Mouse (Mus musculus) embryonic facial prominence, embryonic 12.5 days (tissue): Measurements from ENCODE around the gene Syne3. TPM values are rescaled to one million over a fixed set of nuclear protein-coding genes. Genes with fewer than 3 reads are reported as not detected.
A peak's percentile ranks its signal among the peaks of the same experiment; 100 is the strongest.

Experiments used
- ATAC-seq: fragments of 200-750 bp; cut with Nextera tagmentation; 2 replicates; pipeline ENCODE4 v1.8.0; 2017; ENCODE audit not compliant: insufficient number of reproducible peaks, insufficient read depth, low FRiP score, low TSS enrichment
- H3K27ac ChIP-seq: fragments of 300-500 bp; sonication (generic); 2 replicates; pipeline ENCODE4 v1.5.1; 2016; ENCODE audit warnings: mild to moderate bottlenecking
- H3K27me3 ChIP-seq: fragments of 300-500 bp; sonication (generic); 2 replicates; pipeline ENCODE4 v1.6.1; 2016; ENCODE audit warnings: mild to moderate bottlenecking, moderate library complexity
- H3K36me3 ChIP-seq: fragments of 300-500 bp; sonication (generic); 2 replicates; pipeline ENCODE4 v1.6.1; 2016; ENCODE audit warnings: mild to moderate bottlenecking
- H3K4me1 ChIP-seq: fragments of 300-500 bp; sonication (generic); 2 replicates; pipeline ENCODE4 v1.6.1; 2016
- H3K4me2 ChIP-seq: fragments of 300-500 bp; sonication (generic); replicated peaks from 2 replicates; pipeline ENCODE4 v1.6.1; 2016; ENCODE audit warnings: mild to moderate bottlenecking, moderate library complexity
- H3K4me3 ChIP-seq: fragments of 300-500 bp; sonication (generic); 2 replicates; pipeline ENCODE4 v1.5.1; 2016; ENCODE audit warnings: mild to moderate bottlenecking
- H3K9ac ChIP-seq: fragments of 300-500 bp; sonication (generic); 2 replicates; pipeline ENCODE4 v1.6.1; 2016; ENCODE audit warnings: mild to moderate bottlenecking, moderate library complexity
- H3K9me3 ChIP-seq: fragments of 300-500 bp; sonication (generic); 2 replicates; pipeline ENCODE4 v1.6.1; 2016; ENCODE audit warnings: mild to moderate bottlenecking, moderate library complexity
- WGBS: fragments of 180-500 bp; shearing (Covaris S2); methylation state at CpG from one replicate; pipeline ENCODE4 v1.1.7; 2016; 5-methylcytosine and 5-hydroxymethylcytosine counted together
- polyA plus RNA-seq: library from polyadenylated mRNA; unstranded; fragments of >200 nt; fragmentation: Nextera tagmentation; extraction: Ambion mirVana; gene quantifications from 2 replicates; pipeline ENCODE4 v1.2.1, GENCODE M21; 2016

Syne3 gene
- polyA plus RNA-seq, 1 experiment from 2014 or later, result 0.79 TPM

GRCm38 (mm10) chr12:104997159-104997558 lies 12.4 kb downstream of the Syne3 start:
- no peaks in the 10 kb centered on the region for H3K4me1 ChIP-seq

GRCm38 (mm10) chr12:104996012-104996728 lies 13.4 kb downstream of the Syne3 start:
- Histone ChIP-seq H3K27ac (no peak overlapping the region), H3K9ac (no peak overlapping the region), H3K9me3 (no peaks in the 10 kb centered on the region), H3K27me3 (no peaks in the 10 kb centered on the region; the same call in 1 of the 2 replicates), H3K4me3 (no peak overlapping the region), H3K36me3 (no peaks in the 10 kb centered on the region), H3K4me1 (no peaks in the 10 kb centered on the region), H3K4me2 (no peak overlapping the region)
- 85% methylated on average over 9 of the region's 9 CpGs for WGBS
- no peak for ATAC-seq

More at GRCm38 (mm10) chr12:104997159-104997558, 12.4 kb downstream of the Syne3 start:
- H3K27ac ChIP-seq, result no peak overlapping the region
- ATAC-seq, result no peak
- H3K9ac ChIP-seq, result no peak overlapping the region
- no peaks in the 10 kb centered on the region for H3K9me3 ChIP-seq
- H3K27me3 ChIP-seq, result no peaks in the 10 kb centered on the region; the same call in 1 of the 2 replicates
- 86% methylated on average over 10 of the region's 10 CpGs for WGBS
- no peak overlapping the region for H3K4me2 ChIP-seq
- H3K36me3 ChIP-seq, result no peaks in the 10 kb centered on the region
- no peak overlapping the region for H3K4me3 ChIP-seq

DNA sequence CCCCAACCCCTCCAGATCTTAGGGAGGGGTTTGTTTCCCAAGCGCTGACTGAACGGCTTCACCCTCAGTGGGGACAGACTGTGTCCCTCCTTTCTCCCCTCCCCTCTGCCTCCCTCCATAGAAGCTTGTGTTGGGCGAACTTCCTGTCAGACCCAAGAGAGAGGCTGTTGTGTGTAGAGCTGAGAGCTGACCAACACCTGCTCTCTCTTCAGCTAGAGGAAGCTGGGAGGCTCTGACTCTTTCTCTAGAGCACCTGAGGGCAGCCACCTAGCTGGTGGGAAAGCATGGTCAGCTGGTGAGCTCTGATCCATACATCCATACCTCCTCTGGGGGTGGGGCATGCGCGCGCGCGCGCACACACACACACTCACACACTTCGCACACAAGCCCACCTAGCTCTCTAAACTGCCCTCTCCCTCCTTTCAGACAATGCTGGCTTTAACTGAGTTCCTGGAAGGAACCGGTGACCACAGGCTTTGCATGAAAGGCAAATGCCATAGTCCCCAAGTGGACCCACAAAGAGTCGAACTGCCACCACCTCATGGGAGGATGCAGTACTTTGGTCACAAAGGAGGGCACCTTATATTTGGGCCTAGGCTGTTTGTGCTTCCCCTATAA lies 14.2 kb downstream of the Syne3 start:
- Histone ChIP-seq H3K9ac (no peak overlapping the region), H3K4me2 (no peak overlapping the region), H3K9me3 (no peaks in the 10 kb centered on the region), H3K27me3 (no peaks in the 10 kb centered on the region; the same call in 1 of the 2 replicates), H3K4me3 (no peak overlapping the region), H3K36me3 (no peaks in the 10 kb centered on the region), H3K27ac (no peak overlapping the region), H3K4me1 (no peaks in the 10 kb centered on the region)
- ATAC-seq, result no peak
- 85% methylated on average over 12 of the region's 12 CpGs for WGBS

DNA sequence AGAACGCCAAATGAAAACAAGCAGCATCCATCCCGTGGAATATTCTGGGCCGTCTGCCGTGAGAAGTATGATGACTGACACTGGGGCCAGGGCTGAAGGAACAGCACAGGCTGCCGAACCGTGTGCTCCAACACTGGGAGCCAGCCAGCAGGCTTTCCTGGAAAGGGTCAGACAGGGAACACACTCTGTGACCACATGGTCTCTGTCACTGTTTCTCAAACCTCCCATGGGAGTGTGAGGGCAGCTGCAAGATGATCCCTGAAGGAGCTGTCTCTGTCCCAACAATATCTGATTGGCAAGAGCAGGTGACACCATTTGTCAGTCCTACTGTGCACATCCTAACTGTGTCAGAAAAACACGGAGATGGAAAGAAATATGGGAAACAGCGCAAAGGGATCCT lies 16.8 kb downstream of the Syne3 start:
- 76% methylated on average over 8 of the region's 8 CpGs for WGBS
- Histone ChIP-seq H3K4me2 (no peak overlapping the region), H3K4me1 (no peaks in the 10 kb centered on the region), H3K9ac (no peak overlapping the region), H3K27ac (no peak overlapping the region), H3K36me3 (no peaks in the 10 kb centered on the region), H3K27me3 (no peaks in the 10 kb centered on the region; the same call in 1 of the 2 replicates), H3K9me3 (no peaks in the 10 kb centered on the region), H3K4me3 (no peak overlapping the region)
- no peak for ATAC-seq

DNA sequence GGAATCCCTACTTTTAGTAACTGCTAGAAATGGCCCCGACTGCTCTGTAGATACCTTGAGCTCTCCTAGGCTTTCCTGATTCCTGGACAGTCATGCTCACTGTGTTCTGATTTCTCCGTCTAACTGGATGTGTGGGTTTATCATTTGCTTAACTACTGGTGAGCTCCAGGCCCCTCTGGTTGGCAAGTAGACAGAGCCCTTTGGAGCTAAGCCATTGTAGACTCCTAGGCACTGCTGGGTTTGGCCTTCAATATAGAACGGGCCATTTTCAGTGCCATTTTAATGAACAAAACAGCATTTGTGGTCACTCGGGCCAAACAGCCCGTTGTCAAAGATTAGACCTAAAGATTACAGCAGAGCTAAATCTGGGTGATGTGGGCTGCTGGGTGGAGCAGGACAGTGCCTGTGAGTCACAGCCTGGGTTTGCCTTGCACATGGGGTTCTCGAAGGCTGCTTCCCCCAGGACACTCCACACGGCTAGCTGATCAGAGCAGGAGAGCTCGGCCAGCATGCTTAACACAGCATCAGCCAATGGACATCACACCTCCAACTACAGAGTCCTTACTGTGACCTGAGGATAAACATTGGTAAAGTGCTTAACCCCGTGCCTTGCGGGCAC lies 17.4 kb downstream of the Syne3 start:
- Histone ChIP-seq H3K4me1 (no peaks in the 10 kb centered on the region), H3K4me2 (no peak overlapping the region), H3K27me3 (no peaks in the 10 kb centered on the region; the same call in 1 of the 2 replicates), H3K27ac (no peak overlapping the region), H3K4me3 (no peak overlapping the region), H3K9me3 (no peaks in the 10 kb centered on the region), H3K36me3 (no peaks in the 10 kb centered on the region), H3K9ac (no peak overlapping the region)
- ATAC-seq, result no peak
- 81% methylated on average over 10 of the region's 10 CpGs for WGBS

DNA sequence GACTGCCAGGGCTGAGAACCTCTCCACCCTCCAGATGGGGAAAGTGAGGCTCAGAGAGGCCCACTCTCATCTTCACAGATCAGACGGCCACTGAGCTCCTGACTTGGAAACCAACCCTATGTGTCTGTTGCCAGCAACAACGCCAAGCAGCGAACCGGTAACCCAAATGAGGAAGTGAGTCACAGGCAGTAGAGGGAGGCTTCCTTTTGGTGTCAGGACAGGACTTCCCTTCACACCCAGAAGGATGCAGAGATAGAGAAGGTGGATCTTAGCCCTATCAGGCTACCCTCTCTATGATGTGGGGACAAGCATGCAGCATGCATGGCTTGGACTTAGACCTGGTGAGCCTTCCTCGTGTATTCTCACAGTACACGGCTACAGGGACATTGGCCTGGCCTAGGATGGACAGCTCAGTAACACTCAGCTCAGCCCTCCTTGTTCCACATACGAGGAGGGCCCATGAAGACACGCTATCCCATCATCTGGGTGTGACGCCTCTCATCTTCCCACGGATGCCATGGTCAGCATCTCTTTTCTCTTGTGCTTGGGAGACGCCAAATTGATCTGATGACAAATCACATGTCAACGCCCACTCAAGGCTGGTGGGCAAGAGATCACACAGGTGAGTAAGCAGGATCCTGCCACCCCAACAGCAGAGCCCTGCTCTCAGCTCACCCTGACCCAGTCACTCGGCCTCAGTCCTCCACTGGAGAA lies 18.7 kb downstream of the Syne3 start:
- H3K27me3 ChIP-seq, result no peaks in the 10 kb centered on the region; the same call in 1 of the 2 replicates
- no peaks in the 10 kb centered on the region for H3K9me3 ChIP-seq
- H3K9ac ChIP-seq, result no peak overlapping the region
- H3K4me2 ChIP-seq, result no peak overlapping the region
- H3K4me3 ChIP-seq, result no peak overlapping the region
- 0 out of 2 replicates have a peak, but pooled peaks have one; percentile 12 for ATAC-seq
- whole genome bisulfite sequencing, result 86% methylated on average over 13 of the region's 13 CpGs
- no peaks in the 10 kb centered on the region for H3K4me1 ChIP-seq
- no peak overlapping the region for H3K27ac ChIP-seq
- H3K36me3 ChIP-seq, result no peaks in the 10 kb centered on the region

- ATAC-seq, result no peak
- no peaks in the 10 kb centered on the region for H3K9me3 ChIP-seq
These were observed 21.7 kb downstream of the Syne3 start for GRCm38 (mm10) chr12:104987936-104988335.

DNA sequence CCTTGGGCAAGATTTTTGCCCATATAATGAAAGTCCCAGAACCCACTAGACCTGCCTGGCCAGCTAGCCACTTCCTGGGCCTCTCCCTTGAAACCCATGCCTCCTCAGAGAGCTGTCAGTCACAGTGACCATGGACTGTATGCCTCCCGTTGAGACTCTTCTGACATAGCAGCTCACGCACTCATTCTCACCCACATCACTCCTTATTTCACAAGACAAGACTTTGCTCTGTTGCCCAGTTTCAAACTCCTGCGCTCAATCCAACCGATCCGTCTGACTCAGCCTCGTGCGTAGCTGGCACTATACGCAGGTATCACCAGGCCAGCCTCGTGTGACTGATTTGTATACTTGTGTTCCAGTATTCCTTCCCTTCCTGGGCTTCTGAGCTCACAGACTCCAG lies 22.8 kb downstream of the Syne3 start:
- Histone ChIP-seq H3K9ac (no peak overlapping the region), H3K27ac (no peak overlapping the region), H3K4me1 (peaks cover 11% of the 10 kb centered on the region), H3K36me3 (no peaks in the 10 kb centered on the region), H3K9me3 (no peaks in the 10 kb centered on the region), H3K27me3 (no peaks in the 10 kb centered on the region), H3K4me2 (no peak overlapping the region), H3K4me3 (no peak overlapping the region)
- ATAC-seq, result no peak
- 89% methylated on average over 9 of the region's 9 CpGs for WGBS

More at GRCm38 (mm10) chr12:104987936-104988335, 21.7 kb downstream of the Syne3 start:
- Histone ChIP-seq H3K27ac (no peak overlapping the region), H3K4me3 (no peak overlapping the region), H3K9ac (no peak overlapping the region), H3K36me3 (no peaks in the 10 kb centered on the region), H3K4me2 (no peak overlapping the region), H3K4me1 (peaks cover 11% of the 10 kb centered on the region), H3K27me3 (no peaks in the 10 kb centered on the region)
- WGBS, result 49% methylated on average over 7 of the region's 7 CpGs

GRCm38 (mm10) chr12:104986001-104986400 lies 23.6 kb downstream of the Syne3 start:
- no peaks in the 10 kb centered on the region for H3K27me3 ChIP-seq
- peaks cover 11% of the 10 kb centered on the region for H3K4me1 ChIP-seq
- WGBS, result 85% methylated on average over 2 of the region's 2 CpGs
- no peaks in the 10 kb centered on the region for H3K36me3 ChIP-seq
- no peak for ATAC-seq
- H3K9me3 ChIP-seq, result no peaks in the 10 kb centered on the region
- H3K4me2 ChIP-seq, result no peak overlapping the region
- no peak overlapping the region for H3K27ac ChIP-seq
- H3K9ac ChIP-seq, result no peak overlapping the region
- no peak overlapping the region for H3K4me3 ChIP-seq

DNA sequence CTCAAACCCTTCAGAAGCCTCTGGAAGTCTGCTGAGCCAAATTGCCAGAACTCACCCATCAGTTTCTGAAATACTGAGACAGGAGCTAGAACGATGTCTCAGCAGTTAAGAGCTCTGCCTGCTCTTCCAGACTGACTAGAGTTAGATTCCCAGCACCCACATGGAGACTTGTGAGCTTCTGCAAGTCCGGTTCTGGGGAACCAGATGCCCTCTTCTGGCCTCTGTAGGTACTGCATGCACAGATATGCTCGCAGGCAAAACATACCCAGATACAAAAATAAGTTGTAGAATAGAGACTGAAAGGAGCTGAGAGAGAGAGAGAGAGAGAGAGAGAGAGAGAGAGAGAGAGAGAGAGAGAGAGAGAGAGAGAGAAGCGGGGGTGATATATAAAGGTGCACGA lies 24.5 kb downstream of the Syne3 start:
- H3K9me3 ChIP-seq, result no peaks in the 10 kb centered on the region

GRCm38 (mm10) chr12:104983476-104983875 lies 26.1 kb downstream of the Syne3 start:
- Histone ChIP-seq H3K4me2 (no peak overlapping the region), H3K36me3 (no peaks in the 10 kb centered on the region), H3K27ac (peak overlapping the region; percentile 51; the same call in 1 of the 2 replicates), H3K4me3 (no peak overlapping the region), H3K9me3 (no peaks in the 10 kb centered on the region), H3K9ac (no peak overlapping the region), H3K27me3 (no peaks in the 10 kb centered on the region), H3K4me1 (peaks cover 18% of the 10 kb centered on the region)
- WGBS, result 27% methylated on average over 7 of the region's 7 CpGs
- ATAC-seq, result no peak

More for the DNA sequence above, 24.5 kb downstream of the Syne3 start:
- ATAC-seq, result no peak
- Histone ChIP-seq H3K9ac (no peak overlapping the region), H3K4me2 (no peak overlapping the region), H3K4me3 (no peak overlapping the region), H3K4me1 (peaks cover 11% of the 10 kb centered on the region), H3K36me3 (no peaks in the 10 kb centered on the region), H3K27me3 (no peaks in the 10 kb centered on the region), H3K27ac (no peak overlapping the region)
- whole genome bisulfite sequencing, result 82% methylated on average over 5 of the region's 5 CpGs
